Mouse (Mus musculus) bone marrow, adult 2 months (tissue): Measurements from ENCODE around the gene Creg1.

Experiments used
- CTCF ChIP-seq: fragments of 200-500 bp; IDR thresholded peaks from 2 replicates; pipeline ENCODE4 v1.5.1; 2011; ENCODE audit warnings: low read length, control low read depth; ENCODE audit not compliant: control insufficient read depth, insufficient read depth
- POLR2A ChIP-seq: fragments of 200-500 bp; IDR thresholded peaks from 2 replicates; pipeline ENCODE4 v1.6.1; 2011; ENCODE audit warnings: low read depth, mild to moderate bottlenecking, control low read depth, low read length, borderline replicate concordance; ENCODE audit not compliant: control insufficient read depth

DNA sequence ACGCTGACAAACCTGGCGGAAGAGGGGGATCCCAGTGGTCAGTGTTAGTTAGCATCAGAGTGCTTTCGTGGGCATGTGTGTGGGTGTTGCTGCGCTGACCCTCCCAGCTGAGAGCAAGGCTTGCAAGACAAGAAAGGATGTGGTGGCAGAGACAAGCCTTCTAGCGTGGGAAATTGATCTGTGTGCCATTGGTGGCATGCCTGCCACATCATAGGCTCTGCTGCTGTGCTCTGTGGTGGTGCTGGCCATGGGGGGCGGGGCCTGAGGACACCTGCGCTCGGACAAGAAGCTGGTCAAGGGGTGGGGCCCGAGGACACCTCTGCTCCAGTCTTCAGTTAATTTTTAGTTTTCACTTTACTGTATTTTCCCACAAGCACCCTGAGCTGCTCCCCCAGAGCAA is 52.8 kb downstream of the Creg1 start:
- TF ChIP-seq CTCF (no peak), POLR2A (no peak)
